Mouse (Mus musculus) lung, adult 18-20 months (tissue): ENCODE data around the gene Dip2c.

Experiments
- DNase-seq, 2 experiments: peaks; one replicate each; pipeline ENCODE4 v3.0.0; 2022; ENCODE audit warnings: mixed read lengths in 2 of 2

Dip2c gene

DNA sequence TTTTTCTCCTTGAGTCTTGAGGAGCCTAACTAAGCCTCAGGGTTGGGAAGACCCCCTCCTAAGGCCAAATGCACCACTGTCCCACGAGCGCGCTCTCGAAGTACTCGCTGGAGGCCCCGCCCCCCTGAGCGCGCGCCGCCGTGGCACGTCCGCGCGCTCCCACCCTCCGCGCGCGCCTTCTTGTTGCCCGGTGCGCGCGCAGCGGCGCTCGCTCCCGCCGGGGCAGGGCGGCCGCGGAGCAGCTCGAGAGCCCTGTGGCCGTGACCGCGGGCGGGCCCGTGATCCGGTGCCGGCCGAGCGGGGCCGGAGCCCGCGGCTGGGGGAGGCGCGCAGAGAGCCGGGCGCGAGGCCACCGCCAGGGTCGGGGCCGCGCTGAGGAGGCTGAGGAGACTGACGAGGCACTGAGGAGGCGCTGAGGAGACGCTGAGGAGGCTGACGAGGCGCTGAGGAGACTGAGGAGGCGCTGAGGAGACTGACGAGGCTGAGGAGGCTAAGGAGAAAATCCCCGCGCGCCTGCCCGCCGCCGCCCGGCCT is at the start of gene Dip2c:
Dip2c (plus strand) TSS at position 207 of the 534 bp plus-strand sequence.
- peak; percentile 87 to 89 for DNase-seq

DNA sequence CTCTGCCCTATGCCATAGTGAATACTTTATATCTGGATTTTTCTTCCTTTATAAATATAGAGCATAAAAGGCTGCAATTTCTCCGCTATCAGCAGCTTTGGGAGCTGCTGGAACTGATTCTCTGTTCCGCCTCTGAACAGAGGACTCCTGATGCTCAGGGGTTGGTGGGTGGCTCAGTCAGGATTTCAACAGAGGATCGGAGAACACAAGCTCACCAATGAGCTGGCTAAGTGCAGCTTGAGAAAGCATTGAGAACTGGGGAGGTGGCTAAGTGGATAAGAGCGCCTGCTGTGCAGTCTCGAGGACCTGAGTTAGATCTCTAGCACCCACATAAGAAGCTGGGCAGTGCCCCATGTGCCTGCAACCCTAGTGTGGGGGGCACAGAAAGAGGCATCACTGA is 49.2 kb upstream of the Dip2c start:
- no peak for DNase-seq

DNA sequence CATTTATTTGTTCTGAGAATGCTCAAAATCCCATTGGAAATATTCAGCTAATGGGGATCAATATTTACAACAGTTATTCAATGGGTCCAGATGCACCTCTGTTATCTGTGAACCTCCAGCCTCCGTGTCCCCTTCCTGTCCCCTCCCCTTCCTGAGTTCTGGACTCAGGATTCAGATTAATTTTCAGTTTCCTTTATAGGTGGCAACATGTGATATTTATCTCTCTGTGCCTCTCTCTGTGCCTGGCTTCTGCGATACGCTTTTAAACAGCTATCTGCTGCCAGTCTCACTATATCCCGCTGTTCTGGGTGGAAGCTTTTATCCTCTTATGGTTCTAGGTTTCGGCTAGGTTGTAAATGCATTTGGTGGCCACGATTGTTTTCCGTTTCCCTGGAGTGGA is 38.8 kb upstream of the Dip2c start:
- no peak for DNase-seq

DNA sequence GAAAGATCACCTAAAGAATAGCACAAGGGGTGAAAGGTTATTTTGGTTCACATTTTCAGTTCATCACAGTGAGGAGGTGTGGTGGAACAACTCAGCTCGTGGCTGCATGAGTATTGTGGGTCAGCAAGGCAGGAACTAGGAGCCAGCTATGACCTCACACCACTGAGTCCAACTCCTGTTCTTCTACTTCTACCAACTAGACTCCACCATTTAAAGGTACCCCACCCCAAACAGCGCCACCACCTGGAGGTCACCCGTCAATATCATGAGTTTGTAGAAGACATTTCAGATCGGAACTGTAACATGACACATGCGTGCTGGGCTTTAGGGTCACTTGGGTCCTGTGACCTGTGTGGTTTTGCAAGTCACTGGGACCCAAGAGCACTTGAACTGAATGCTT is 37.2 kb upstream of the Dip2c start:
- no peak for DNase-seq

DNA sequence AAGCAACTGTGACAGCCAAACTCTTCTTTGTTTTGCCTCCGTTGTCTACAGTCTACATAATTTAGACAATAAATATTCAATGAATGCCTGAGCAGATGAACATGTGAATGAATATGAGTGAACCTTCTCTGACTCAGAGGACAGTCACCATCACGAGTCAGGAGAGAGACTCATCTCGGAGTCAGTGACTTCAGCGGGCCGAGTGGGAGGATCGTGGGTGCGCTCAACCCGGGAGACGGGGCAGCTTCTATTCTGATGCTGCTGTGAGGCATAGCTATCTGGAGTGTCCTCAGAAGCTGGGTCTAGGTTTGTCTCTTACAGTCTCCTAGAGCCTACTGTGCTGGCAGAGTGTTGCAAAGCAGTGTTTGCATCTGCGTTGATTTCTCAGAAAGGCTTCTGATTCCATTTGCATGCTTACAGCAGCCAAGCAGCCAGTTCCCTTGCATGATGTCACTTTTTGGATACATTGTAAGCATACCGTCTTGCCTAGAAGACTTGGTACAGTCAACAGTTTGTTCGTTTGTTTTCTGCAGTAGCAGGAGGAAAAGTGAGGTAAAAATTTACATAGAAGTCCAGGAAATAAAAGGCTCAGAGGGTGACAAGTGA is 36.6 kb upstream of the Dip2c start:
- DNase-seq = no peak

DNA sequence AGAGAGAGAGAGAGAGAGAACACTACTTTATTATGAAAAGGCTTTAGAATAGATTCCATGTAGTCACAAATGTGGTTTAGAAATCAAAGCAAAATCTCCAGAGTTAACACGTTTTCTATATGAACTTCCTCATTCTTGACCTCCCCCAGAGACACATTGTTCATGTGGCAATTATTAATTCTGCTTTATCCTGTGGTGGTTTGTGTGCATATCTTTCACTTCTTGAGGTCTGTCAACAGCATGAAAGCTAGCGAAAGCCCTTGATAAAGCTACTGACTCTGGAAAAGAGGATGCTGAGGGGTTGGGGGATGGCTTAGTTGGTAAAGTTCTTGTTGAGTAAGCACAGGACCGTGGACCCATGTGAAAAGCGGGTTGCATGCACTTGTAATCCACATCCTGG is 14.6 kb upstream of the Dip2c start:
- no peak for DNase-seq

DNA sequence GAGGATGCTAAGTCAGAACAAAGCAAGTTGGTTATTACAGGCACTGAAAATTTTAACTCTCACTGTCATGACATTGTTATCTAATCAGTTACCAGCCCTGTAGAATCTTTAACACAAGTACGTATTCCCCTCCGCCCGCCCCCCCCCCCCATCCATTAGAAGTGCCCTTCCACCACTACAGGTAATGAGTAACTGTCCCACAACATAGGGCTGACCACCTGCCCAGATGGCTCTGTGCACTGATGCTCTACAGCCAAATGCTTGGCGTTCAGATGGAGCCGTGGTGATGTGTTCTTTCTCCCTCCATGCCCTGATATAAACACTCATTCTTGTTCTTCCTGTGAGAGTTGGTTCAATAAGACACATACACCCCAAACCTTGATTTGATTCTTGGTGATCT is 10.8 kb upstream of the Dip2c start:
- no peak for DNase-seq

DNA sequence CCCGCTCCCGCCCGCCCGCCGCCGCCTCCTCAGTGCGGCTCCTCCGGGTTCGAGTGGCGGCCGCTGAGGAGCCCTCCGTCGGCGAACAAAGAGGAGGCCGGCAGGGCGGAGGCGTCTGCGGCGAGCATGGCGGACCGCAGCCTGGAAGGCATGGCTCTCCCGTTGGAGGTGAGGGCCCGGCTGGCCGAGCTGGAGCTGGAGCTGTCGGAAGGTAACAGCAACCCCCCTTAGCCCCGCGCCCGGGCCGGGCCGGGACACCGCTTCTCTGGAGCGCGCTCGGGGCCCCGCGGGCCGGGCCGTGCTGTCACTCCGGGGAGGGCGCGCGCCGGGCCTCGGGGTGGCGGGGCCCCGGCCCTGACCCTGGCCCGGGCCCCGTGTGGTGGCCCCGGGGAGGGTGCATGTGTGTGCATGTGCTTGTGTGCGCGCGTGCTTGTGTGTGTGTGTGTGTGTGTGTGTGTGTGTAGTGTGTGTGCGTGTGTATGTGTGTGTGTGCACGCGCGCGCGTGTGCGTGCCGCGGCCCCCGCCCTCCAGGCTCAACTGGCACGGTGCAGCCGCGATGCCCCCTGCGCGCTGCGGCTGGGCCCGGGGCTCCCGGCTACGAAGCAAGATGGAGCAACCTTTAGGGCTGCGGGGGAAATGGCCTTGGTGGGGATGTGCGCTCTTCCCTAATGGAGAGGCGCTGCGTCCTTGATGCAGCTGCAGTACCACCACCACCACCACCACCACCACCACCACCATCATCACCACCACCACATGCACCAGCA is 710 bp downstream of the Dip2c start:
- peak in 1 of 2 experiments; percentile 31 for DNase-seq

DNA sequence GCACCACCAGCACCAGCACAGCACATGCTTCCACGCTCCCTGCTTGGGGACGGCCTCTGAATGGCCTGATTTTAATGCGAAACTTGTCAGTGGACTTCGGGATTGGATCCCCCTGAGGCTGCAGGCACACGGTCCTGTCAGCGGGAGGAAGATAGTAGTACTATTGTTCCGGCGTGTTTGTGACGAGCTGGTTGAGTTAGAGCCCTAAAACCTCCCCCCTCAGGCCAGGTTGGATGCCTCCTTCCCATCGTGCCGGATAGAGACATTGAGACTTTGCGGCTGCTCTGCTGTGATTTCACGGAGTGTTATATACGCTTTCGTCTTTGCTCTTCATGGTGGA is 1.3 kb downstream of the Dip2c start:
- peak in 1 of 2 experiments; percentile 6 for DNase-seq

DNA sequence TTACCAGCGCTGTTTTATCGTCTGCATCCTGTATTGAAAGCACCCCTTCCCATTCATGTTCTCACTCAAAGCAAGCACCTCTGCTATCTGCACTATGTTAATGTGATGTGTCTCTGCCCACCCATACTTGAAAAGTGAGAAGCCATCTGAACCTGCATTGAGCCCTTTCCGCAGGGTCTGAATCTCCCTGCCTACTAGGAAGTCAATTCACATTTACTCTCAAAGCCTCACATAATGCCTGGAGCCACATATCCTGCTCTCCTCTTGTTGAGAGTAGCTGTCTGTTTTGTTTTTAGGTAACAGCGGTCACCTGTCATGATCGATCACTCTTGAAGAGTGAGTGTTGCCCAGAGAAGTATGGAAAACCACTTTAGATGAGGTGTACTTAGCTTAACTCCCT is 2.3 kb downstream of the Dip2c start:
- no peak for DNase-seq

DNA sequence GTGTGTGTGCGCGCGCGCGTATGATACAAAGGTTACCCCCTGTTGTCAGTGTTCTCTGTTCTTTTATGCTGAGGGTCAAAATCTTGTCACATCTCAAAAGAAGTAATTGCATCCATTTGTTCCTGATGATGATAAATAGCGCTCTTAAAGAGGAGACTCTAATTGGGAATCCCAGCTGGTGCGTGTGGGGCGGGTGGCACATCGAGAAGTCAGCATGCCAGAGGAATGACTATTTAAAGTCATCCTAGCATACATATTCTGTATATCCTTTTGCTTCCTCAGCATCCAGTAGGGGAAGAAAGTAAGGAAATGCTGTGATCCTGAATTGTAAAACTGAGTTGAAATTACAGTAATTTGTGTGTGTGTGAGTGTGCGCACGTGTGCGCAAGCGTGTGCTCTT is 6.7 kb downstream of the Dip2c start:
- DNase-seq = no peak

DNA sequence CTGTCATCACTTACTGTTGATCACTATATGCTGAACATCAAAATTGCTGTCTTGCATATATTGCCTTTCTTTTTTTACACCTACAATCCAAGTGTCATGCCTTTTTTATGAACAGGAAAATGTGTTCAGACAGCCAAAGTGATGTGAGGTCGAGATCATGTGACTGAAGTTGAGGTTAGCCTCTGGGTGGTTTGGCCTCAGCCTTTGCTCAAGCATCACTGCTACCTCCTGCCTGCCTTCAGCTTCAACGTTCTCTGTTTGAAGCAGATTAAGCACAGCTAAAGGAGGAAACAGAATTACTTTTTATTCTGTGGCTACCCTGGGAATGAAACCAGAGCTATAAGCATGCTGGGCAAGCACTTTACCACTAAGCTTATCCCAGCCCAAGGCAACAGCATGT is 13.6 kb downstream of the Dip2c start:
- DNase-seq = no peak

DNA sequence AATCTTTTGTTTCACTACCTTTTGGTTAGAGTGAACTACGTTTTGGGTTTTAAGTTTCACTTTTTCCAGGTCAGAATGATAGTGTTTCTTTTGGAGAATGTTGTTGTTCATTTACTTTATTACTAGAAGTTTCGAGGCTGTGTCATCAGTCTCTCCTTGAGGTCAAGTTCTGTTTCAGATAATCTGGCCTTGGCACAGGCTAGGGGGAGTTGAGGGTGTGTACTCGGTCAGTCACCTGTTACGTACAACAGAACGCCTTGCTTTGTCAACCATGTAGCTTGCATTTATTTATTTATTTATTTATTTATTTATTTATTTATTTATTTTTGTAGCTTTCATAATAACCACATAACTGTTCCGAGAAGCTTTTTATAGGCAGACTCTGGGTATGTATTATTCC is 20.0 kb downstream of the Dip2c start:
- DNase-seq = peak in 1 of 2 experiments; percentile 14

DNA sequence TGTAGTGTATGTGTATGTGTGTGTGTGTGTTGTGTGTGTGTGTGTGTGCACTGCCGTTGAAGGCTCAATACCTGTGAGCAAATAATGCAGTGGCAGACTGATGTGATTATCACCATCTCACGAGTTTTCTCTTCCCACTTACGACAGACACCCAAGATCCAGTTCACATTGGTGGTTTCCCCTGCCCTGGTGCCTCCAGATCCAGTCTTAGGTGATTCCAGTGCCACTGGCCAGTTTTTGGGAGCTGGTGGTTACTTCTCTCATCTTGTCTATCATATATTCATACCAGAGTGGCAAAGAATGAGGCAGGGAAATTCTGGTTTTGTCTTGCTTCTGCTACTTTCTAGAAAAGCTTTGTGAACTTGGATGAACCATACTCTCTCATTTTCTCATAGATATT is 20.9 kb downstream of the Dip2c start:
- no peak for DNase-seq

DNA sequence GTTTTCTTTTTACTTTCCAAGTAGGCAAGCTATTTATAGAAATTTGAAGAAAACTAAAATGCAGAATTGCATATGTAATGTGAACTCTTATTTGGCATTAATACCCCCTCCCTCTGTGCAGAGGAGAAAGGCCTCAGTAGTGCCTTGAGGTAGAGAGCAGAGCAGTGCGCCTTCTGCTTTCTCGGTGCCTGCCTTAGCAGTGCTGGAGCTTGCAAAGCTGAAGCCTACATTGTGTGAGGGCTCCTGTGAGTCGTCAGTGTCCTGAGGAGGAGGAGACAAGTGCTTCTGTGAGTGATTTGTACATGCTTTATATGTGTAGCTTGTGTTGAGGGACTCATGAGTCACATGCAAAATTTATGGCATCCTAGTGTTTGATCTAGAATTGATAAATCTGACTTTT is 21.4 kb downstream of the Dip2c start:
- DNase-seq = no peak

DNA sequence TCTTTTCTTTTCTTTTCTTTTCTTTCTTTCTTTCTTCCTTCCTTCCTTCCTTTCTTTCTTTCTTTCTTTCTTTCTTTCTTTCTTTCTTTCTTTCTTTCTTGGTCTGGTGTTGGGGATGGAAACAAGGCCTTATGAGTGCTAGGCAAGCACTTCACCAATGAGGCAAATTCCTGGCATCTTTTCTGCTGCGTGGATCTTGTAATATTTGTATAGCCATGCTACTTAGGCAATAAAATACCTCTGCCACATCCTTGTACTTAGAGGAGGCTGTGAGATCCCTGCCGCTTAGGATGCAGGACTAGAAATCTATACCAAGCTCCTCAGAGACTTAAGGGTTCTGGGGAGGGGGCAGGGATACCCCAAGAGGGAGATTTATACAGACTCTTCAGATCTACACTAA is 23.3 kb downstream of the Dip2c start:
- DNase-seq = peak; percentile 34 to 66

DNA sequence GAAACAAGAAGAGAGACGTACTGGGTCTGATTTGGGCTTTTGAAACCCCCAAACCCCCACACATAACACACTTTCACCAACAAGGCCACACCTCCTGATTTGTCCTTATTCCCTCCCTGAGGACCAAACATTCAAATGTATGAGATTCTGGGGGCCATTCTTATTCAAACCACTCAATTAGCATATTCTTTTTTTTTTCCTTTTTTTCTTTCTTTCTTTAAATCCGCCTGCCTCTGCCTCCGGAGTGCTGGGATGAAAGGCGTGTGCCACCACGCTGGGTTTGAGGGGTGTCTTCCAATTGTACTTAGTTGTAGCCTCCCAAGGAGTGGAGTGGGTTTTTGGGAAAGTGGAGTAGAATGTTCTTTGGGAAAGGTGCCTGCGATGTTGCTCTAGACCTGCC is 32.5 kb downstream of the Dip2c start:
- DNase-seq = no peak

DNA sequence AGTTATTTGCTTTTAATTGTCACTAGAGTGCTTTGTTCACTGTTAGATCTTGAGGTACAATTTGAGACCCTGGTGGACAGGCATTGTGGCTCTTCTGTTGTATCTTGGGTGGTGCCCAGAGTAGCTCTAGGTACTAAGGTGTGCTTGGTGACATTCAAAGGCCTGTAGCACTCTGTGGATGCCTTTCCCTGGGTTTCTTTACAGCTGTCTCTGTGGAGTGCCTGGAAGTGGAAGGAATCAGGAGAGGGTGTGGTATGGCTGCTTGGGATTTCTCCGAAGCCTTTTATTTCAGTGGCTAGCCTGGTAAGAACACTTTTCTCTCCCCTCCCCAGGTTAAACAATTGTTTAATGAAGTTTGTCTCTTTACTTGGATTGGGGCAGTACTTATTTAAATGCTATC is 34.5 kb downstream of the Dip2c start:
- DNase-seq = no peak

DNA sequence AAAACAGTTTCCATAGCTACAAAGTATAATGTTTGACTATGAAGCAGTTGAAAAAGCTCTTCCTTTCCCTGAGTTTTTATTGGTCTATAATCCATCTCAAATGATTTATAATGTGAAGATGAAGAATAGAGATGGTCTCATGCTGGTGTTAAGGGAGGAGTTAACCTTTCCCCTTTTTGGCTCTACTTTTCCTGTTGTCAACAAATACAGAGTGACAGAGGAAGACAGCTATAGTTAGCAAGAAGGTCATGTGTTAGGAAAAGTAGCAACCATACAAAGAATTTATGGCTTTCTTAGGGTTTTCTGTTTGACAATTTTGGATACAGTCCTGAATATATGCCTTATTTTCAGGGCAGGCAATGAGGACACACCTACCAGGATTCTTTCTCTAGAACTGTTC is 36.6 kb downstream of the Dip2c start:
- DNase-seq = no peak

DNA sequence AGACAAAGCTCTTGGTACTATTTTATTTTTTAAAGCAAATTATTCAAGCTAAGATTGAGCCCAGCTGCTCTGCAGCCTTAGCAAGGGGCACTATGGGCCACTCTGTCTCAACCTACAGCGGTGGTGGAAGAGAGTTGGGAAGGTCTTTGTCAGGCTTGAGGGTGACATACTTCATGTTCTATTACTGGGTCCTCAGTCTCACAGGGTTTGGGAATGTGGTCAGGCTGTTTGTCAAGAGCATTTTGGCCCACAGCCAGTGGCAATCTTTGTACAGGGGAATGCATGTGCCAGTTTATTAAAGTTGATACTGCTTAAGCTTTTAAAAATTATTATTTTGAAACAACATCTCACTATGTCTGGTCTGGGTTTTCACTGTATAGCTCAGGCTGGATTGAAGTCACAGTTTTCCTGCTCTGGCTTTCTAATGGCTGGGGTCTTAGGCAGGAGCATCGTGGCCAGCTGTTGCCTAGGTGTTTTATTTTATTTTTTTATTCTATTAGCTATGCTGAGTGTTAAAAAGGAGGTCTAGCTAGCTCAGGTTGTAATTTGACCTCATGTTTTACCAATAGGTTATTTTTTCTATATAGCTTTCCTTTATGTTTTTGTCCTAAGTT is 37.9 kb downstream of the Dip2c start:
- DNase-seq = peak; percentile 50 to 52

DNA sequence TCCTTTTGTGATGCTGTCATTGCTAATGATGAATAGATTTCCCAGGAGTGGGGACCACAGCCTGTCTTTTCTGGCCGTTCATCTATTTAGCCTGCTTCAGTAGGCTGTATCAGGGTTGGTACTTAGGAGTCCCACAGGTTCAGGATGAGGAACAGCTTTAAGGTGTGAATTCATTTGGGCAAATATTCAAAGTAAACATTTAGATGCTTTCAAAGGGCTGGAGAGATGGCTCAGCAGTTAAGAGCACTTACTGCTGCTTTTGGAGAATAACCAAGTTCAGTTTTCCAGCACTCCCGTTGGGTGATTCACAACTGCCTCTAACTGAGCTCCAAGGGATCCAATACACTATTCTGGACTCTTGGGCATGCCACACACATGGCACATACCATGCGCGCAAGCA is 38.4 kb downstream of the Dip2c start:
- peak in 1 of 2 experiments; percentile 20 for DNase-seq

DNA sequence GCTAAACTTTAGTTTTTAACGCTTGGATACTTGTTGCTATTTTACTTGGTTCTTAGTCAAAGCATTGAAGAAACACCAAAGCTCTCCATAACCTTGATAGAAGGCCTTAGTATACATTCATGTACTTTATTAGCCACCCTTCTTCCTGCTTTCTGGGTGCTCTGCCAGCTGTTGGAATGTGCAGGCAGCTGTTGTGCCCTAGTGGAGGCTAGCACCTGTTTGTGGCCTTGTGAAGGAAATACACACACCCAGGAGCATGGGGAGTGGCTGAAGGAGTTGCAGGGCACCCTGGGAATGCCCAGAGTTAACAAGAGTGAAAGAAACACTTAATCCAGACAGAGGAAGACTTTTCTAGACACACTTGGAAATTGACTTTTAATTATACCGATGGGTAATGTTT is 43.4 kb downstream of the Dip2c start:
- no peak for DNase-seq

DNA sequence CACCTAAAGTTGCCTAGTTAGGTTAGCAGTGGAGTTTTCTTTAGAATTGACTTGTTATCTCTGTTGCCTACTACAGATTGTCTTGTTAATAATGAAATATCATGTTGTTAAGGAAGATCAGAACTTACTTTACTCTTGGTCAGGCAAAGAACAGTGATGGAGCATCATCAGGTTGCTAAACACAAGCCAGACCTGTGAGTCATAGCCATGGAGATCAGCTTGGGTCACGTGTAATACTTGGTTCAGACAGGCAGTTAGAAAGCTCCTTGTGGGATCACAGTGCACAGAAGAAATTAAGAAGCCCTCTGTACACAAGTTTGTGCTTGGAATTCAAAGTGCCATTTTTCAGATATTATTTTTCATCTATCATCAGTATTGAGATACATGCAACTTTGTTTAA is 48.9 kb downstream of the Dip2c start:
- peak in 1 of 2 experiments; percentile 10 for DNase-seq

DNA sequence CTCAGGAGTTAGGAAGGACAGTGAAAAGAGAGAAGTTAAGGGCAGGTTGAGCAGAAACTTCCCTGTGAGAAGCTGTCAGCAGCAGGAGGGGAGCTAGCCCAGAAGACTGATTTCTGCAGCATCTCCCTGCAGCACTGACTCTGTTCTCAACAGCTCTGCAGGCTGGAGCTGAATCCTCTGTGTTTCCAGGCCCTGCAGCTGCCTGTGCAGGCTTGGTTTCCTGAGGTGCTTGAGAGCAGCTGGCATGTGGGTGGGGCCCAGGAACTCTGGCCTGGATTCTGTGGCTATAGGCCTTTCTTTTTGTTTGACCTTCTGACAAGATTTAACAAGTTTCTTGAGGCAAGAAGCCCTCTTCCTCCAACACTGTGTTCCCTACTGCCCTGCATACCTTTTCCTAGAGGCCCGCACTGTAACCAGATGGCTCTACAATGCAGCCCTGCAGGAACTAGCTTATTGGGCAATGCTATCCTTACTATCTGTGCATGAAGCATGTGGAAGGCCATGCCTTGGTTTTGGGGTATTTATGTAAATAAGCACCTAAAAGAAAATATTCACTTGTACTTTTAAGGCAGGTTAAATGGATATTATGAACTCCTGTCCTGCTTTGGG is 53.1 kb downstream of the Dip2c start:
- DNase-seq = peak; percentile 19 to 33
